Mouse (Mus musculus) midbrain, embryonic 14.5 days (tissue): ENCODE data around the gene Unc93a2. TPM values are rescaled to one million over a fixed set of nuclear protein-coding genes. Genes with fewer than 3 reads are reported as not detected.
"Not testable (repeated sequence)": the region's sequence is repeated elsewhere in the genome, so short reads cannot be mapped to it uniquely, and the experiment has no call there.

Experiments used
- ATAC-seq: fragments of 200-750 bp; cut with Nextera tagmentation; 2 replicates; pipeline ENCODE4 v1.8.0; 2017; ENCODE audit warnings: moderate number of reproducible peaks, moderate library complexity; ENCODE audit not compliant: low FRiP score, low TSS enrichment
- DNase-seq: peaks from one replicate; pipeline ENCODE4 v3.0.0-alpha.2; 2015
- H3K27ac ChIP-seq: fragments of 300-500 bp; sonication (generic); replicated peaks from 2 replicates; pipeline ENCODE4 v1.5.1; 2014; ENCODE audit warnings: mild to moderate bottlenecking, low read depth, low read length, moderate library complexity
- H3K27me3 ChIP-seq: fragments of 300-500 bp; sonication (generic); 2 replicates; pipeline ENCODE4 v1.6.1; 2014; ENCODE audit warnings: low read length, control low read depth, mixed read lengths; ENCODE audit not compliant: control insufficient read depth, insufficient read depth
- H3K36me3 ChIP-seq: fragments of 300-500 bp; sonication (generic); 2 replicates; pipeline ENCODE4 v1.6.1; 2014; ENCODE audit warnings: low read length, control low read depth; ENCODE audit not compliant: control insufficient read depth, insufficient read depth
- H3K4me1 ChIP-seq: fragments of 300-500 bp; sonication (generic); 2 replicates; pipeline ENCODE4 v1.6.1; 2014; ENCODE audit warnings: mild to moderate bottlenecking, antibody characterized with exemption, low read length, control low read depth; ENCODE audit not compliant: control insufficient read depth, insufficient read depth
- H3K4me2 ChIP-seq: fragments of 300-500 bp; sonication (generic); 2 replicates; pipeline ENCODE4 v1.6.1; 2014; ENCODE audit warnings: mild to moderate bottlenecking, low read length, moderate library complexity
- H3K4me3 ChIP-seq: fragments of 300-500 bp; sonication (generic); replicated peaks from 2 replicates; pipeline ENCODE4 v1.5.1; 2014; ENCODE audit warnings: low read depth, low read length
- H3K9ac ChIP-seq: fragments of 300-500 bp; sonication (generic); replicated peaks from 2 replicates; pipeline ENCODE4 v1.6.1; 2014; ENCODE audit warnings: mild to moderate bottlenecking, low read length, moderate library complexity
- H3K9me3 ChIP-seq: fragments of 300-500 bp; sonication (generic); 2 replicates; pipeline ENCODE4 v1.6.1; 2016; ENCODE audit warnings: low read length, control low read depth, mixed read lengths; ENCODE audit not compliant: control insufficient read depth
- WGBS: fragments of 180-500 bp; shearing (Covaris S2); extraction: QIAGEN DNeasy Blood & Tissue Kit; methylation state at CpG from one replicate; pipeline ENCODE4 v1.1.7; 2014; 5-methylcytosine and 5-hydroxymethylcytosine counted together
- polyA plus RNA-seq: library from polyadenylated mRNA; unstranded; fragments of >200 nt; fragmentation: Nextera tagmentation; extraction: Ambion mirVana; gene quantifications from 2 replicates; pipeline ENCODE4 v1.2.1, GENCODE M21; 2014

Unc93a2 gene
- polyA plus RNA-seq, 1 experiment from 2014 or later, result not detected

- WGBS, result 94% methylated on average over 6 of the region's 6 CpGs
- ATAC-seq, H3K9ac ChIP-seq: not testable (repeated sequence)
Observed at GRCm38 (mm10) chr17:7319789-7320188, 65.5 kb downstream of the Unc93a2 start.

GRCm38 (mm10) chr17:7315693-7316382 is 69.4 kb downstream of the Unc93a2 start:
- H3K4me1 ChIP-seq, H3K9ac ChIP-seq, H3K27ac ChIP-seq, H3K36me3 ChIP-seq, H3K9me3 ChIP-seq, ATAC-seq, DNase-seq, H3K27me3 ChIP-seq, H3K4me2 ChIP-seq, H3K4me3 ChIP-seq: not testable (repeated sequence)
- 88% methylated on average over 6 of the region's 8 CpGs for WGBS

More at GRCm38 (mm10) chr17:7319789-7320188, 65.5 kb downstream of the Unc93a2 start:
- H3K36me3 ChIP-seq, H3K4me1 ChIP-seq, H3K27me3 ChIP-seq, H3K4me2 ChIP-seq, H3K4me3 ChIP-seq, H3K9me3 ChIP-seq, DNase-seq, H3K27ac ChIP-seq: not testable (repeated sequence)

Other genes with a start within 250 kb of the Unc93a2 start
- gene Rps6ka2, start 215.3 kb downstream of the Unc93a2 start, polyA plus RNA-seq, result 17.3 and 22.7 TPM in 2 replicates
- not detected in 2 replicates for gene Tcp10a, start 60.8 kb downstream of the Unc93a2 start, polyA plus RNA-seq
- not detected in 2 replicates for gene Ttll2, start 32.8 kb downstream of the Unc93a2 start, polyA plus RNA-seq
- gene Gm49630, start 13.5 kb downstream of the Unc93a2 start, polyA plus RNA-seq, result not detected in 2 replicates